Mouse (Mus musculus): ENCODE results near the gene Gjc1.

- TF ChIP-seq GATA1 (IDR thresholded peaks at IDR 0.05; ENCODE audit: borderline replicate concordance, low read length) (no peak), CTCF (IDR thresholded peaks at IDR 0.05; ENCODE audit: low read depth, low read length) (no peak), POLR2AphosphoS5 (IDR thresholded peaks at IDR 0.05; ENCODE audit: insufficient replicate concordance, low read depth, low read length) (no peak), GATA2 (IDR thresholded peaks at IDR 0.05; ENCODE audit: borderline replicate concordance, low read depth, low read length) (no peak), TAL1 (conservative IDR thresholded peaks at IDR 0.05; ENCODE audit: low read depth, low read length) (no peak)
These were observed 57.3 kb downstream of the Gjc1 start for GRCm38 (mm10) chr11:102762248-102762647.

Data from G1E (cell line).